22 mouse cellular contexts compared by ENCODE assay signal in the genomic region with DNA sequence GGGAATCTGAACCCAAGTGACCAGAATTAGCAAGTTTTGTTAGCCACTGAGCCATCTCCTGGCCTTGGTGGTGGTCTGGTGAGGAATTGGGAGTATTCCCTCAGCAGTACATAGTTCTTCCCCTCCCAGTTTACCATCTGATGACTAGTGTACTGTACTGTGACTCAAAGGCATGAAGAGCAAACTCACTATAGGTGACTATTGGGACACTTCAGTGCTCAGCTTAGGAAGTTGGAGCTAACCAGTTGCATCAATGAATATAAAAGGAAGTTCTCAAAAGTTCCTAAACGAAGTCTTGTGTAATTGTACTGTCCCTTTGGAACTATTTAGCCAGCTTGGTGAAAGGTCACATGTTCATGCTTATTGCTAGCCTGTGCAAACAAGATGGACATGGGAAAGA. TPM values are rescaled to one million over a fixed set of nuclear protein-coding genes. Genes with fewer than 3 reads are reported as not detected.
"Had no signal": no experiment of that assay in that cellular context is flagged by ENCODE, and none has a peak within 500 bp of the region (broad histone marks: within the 10 kb centered on the region; RNA-seq: fewer than 3 reads in every experiment).

No protein-coding gene starts in this region.

- H3K9me3 ChIP-seq: intestine, embryonic 15.5 days; kidney, embryonic 15.5 days; limb, embryonic 12.5 days; limb, embryonic 15.5 days; liver, embryonic 15.5 days; lung, embryonic 15.5 days; midbrain, embryonic 12.5 days; midbrain, embryonic 15.5 days; neural tube, embryonic 13.5 days; stomach, embryonic 15.5 days had no signal

- H3K27me3 ChIP-seq: stomach, embryonic 15.5 days had no signal

- DNase-seq: kidney, adult 11 months; kidney, adult 8-10 months; kidney, postnatal 10 days; kidney, postnatal 36 days; left cerebral cortex, postnatal 4 days; lung, postnatal 14 days; right cerebral cortex, postnatal 25 days; spleen, adult 18-20 months; thymus, postnatal 25 days had no signal

- H3K27ac ChIP-seq: intestine, embryonic 15.5 days; kidney, embryonic 15.5 days; limb, embryonic 12.5 days; limb, embryonic 15.5 days; liver, embryonic 15.5 days; lung, embryonic 15.5 days; midbrain, embryonic 12.5 days; midbrain, embryonic 15.5 days; neural tube, embryonic 13.5 days; stomach, embryonic 15.5 days had no signal

- H3K4me2 ChIP-seq: intestine, embryonic 15.5 days; kidney, embryonic 15.5 days; limb, embryonic 12.5 days; limb, embryonic 15.5 days; liver, embryonic 15.5 days; lung, embryonic 15.5 days; midbrain, embryonic 12.5 days; midbrain, embryonic 15.5 days; neural tube, embryonic 13.5 days; stomach, embryonic 15.5 days had no signal

- H3K4me3 ChIP-seq: intestine, embryonic 15.5 days; kidney, embryonic 15.5 days; limb, embryonic 12.5 days; limb, embryonic 15.5 days; liver, embryonic 15.5 days; lung, embryonic 15.5 days; midbrain, embryonic 12.5 days; midbrain, embryonic 15.5 days; myocyte; neural tube, embryonic 13.5 days; stomach, embryonic 15.5 days had no signal

- ATAC-seq: intestine, embryonic 15.5 days; midbrain, embryonic 15.5 days had no signal

- H3K9ac ChIP-seq: intestine, embryonic 15.5 days; kidney, embryonic 15.5 days; limb, embryonic 12.5 days; limb, embryonic 15.5 days; liver, embryonic 15.5 days; lung, embryonic 15.5 days; midbrain, embryonic 12.5 days; midbrain, embryonic 15.5 days; neural tube, embryonic 13.5 days; stomach, embryonic 15.5 days had no signal

RNA-seq across cellular contexts. Expression of gene L3mbtl1, which starts 3.7 kb away (rescaled TPM):
- total RNA-seq: monocyte, adult 5-6 weeks had no signal
- polyA plus RNA-seq: myocyte had no signal

RNA-seq across cellular contexts. Expression of gene Sgk2, which starts 47.6 kb away (rescaled TPM):
- total RNA-seq: left cerebral cortex, postnatal 4 days; monocyte, adult 5-6 weeks; neutrophil, adult 5-6 weeks had no signal
- polyA plus RNA-seq: limb, embryonic 12.5 days; lung, embryonic 15.5 days; midbrain, embryonic 12.5 days; myocyte; neural tube, embryonic 13.5 days had no signal
